Mouse (Mus musculus): Measurements from ENCODE around the gene Pakap.

Pakap gene

DNA sequence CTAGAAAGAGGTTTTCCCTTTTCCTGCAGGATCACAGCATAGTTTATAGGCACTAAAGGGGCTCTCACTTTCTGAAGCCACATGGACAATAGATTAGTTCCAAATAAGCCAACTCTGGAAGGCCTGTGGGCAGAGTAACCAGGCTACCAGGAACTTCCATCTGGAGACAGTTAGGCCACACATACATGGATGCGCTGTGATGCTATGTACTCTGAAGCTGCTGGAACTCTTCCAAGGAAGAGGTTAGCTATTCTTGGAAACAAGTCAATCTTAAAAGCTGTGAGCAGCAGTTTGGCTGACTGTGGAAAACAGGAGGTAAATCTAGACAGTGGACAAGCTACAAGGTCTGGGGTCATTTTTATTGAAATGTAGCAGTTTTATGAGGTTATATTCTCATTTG, 196.4 kb downstream of the Pakap start:
- peak; percentile 65 for DNase-seq (ENCODE audit: inconsistent ontology term)

- DNase-seq (ENCODE audit: inconsistent ontology term): no peak
These were observed 196.9 kb downstream of the Pakap start for GRCm38 (mm10) chr4:57764926-57765325.

DNA sequence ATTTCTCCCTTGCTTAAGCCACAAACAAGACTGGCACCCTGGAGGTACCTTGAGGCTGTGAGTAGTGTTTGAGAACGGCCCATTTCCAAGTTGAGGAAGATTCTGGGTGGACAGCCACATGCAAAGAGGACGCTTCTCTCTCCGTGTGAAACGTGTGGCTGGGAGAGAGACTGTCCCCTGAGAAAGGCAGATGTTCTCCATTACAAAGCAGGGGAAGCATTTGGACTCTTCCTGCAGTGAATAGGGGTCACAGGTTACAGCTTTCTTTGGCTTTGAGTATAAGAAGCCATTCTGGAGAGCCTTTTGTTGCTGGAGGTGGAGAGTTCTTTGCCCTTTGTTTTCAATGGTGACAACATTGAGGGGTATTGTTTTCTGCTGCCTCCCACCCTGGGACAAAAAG, 197.8 kb downstream of the Pakap start:
- DNase-seq (ENCODE audit: inconsistent ontology term): no peak

DNA sequence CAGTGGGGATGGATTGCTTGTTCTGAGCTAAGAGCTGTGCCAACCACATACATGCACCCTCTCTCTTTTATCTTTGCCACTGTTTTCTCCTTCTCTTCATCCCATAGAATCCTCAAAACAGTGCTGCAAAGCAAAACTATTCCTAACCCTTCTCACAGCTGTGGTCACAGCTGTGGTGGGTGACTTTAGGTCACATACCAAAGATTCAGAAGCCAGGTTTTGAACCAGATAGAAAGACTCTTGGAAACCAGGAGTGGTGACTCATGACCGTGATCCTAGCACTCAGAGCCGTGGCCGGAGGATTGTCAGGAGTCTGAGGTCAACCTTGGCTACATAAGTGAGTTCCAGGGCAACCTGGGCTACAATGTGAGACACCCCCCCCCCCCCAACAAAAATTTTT, 201.0 kb downstream of the Pakap start:
- peak; percentile 33 for DNase-seq (ENCODE audit: inconsistent ontology term)

GRCm38 (mm10) chr4:57770185-57770823, 202.3 kb downstream of the Pakap start:
- DNase-seq (ENCODE audit: inconsistent ontology term): peak; percentile 37

DNA sequence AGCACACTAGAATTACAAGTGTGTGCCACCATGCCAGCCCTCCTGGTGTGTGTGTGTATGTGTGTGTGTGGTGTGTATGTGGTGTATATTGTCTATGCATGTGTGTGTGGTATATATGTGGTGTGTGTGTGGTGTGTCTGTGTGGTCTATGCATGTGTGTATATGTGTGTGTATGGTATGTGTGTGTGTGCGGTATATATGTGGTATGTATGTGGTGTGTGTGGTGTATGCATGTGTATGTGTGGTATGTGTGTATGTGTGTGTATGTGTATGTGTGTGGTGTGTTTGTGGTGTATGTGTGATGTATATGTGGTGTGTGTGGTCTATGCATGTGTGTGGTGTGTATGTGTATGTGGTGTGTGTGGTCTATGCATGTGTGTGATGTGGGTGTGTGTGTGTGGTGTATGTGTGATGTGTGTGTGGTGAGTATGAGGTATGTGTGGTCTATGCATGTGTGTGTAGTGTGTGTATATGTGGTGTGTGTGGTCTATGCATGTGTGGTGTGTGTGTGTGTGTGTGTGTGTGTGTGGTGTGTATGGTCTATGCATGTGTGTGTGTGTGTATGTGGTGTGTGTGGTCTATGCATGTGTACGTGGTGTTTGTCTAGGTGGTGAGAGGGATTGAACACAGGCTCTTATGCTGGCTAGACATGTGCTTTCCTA, 203.7 kb downstream of the Pakap start:
- no peak for DNase-seq (ENCODE audit: inconsistent ontology term)

- peak; percentile 45 for DNase-seq (ENCODE audit: inconsistent ontology term)
These were observed 205.0 kb downstream of the Pakap start for GRCm38 (mm10) chr4:57772851-57773510.

GRCm38 (mm10) chr4:57774517-57774916, 206.5 kb downstream of the Pakap start:
- no peak for DNase-seq (ENCODE audit: inconsistent ontology term)

- DNase-seq (ENCODE audit: inconsistent ontology term): no peak
These were observed 207.6 kb downstream of the Pakap start for GRCm38 (mm10) chr4:57775582-57775981.

GRCm38 (mm10) chr4:57780403-57780802, 212.4 kb downstream of the Pakap start:
- no peak for DNase-seq (ENCODE audit: inconsistent ontology term)

DNA sequence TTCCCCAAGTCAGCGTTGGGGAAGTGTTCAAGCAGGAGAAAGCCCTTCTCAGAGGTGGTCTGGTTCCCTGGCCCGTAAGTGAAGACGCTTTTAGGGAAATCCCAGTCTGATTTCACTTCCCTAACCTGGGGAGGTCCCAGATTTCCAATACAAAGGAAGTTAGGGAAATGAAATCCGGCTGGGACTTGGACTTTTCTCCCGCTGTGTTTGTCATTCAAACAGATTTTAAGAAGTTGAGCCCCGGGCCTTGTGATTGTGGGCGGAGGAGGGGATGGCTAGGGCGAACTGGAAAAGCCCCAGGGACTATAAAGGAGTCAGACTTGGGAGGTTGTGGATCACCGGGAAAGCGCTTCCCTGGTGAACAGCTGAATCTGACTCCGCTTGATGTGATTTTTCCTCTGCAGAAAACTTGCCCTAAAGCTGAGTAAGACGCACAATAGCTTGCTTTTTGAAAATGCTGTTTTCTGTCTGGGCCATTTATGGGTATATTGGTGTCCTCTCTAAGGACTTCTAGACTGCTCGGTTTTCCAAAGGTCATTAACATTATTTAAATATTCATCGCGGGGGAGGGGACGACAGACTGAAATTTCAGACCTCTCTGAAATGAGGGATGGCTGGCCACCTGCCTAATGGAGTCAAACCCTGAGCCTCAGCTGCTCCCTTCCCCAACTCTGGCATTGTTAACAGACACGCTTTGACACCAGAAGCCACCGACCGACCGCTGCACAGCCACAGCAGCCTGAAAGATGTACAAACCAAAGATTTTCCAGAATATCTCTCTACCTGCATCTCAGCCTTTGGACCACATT, 213.1 kb downstream of the Pakap start:
- no peak for DNase-seq (ENCODE audit: inconsistent ontology term)

GRCm38 (mm10) chr4:57781994-57782393, 214.0 kb downstream of the Pakap start:
- peak; percentile 87 for DNase-seq (ENCODE audit: inconsistent ontology term)

DNA sequence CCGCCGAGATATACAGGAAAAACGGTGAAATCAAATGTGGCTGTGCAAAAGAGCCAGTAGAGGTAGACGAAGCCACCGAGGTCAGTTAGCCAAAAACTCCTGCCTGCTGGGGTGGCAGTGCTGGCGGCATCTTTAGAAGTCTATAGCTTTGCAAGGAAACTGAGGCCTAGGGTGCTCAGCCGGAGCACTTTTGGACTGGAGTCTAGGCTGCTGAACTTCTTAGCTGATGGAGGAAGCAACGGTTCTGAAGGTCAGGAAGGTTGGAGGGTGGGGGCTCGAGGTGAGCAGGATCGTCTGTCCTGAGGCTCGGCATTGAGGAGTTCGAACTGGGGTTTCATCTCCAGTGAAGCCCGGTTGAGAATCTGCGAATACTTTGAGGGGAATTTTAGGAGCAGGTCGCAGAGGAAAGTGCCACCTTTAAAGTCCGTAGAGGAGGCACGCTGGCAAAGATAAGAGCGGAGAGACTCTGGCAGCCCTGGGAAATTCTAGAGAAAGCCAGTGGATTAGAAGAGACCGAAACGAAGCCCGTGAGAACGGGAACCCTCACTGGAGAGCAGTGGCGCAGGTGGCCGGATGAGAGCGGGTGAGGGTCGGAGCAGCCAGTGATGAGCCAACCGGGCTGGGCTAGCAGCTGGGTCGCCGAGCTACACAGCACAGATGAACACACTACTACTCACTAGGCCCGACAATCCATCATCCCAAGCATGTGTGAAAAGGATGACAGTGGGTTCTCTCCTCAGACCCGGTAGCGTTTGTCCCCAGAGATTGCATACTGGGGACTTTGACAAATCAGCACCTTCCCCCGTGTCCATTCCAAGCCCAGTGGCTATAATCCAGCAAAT, 214.8 kb downstream of the Pakap start:
- peak; percentile 40 for DNase-seq (ENCODE audit: inconsistent ontology term)

DNA sequence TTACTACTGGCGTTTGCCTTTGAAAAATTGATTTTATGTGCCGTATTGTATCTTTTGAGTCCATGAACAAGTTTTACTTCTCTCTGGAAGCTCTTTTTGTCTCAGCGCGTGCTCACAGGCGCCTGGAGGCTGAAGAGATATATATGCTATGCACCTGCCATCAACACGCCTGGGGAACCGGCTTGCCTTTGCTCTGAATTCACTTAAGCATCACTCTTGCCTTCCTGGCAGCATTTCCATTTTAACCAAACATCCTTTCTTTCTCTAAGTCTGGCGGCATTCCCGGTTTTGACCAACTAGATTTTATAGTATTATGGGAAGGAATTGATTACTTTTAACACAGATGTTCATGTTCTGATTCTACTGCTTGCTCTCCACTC, 215.4 kb downstream of the Pakap start:
- peak; percentile 30 for DNase-seq (ENCODE audit: inconsistent ontology term)

- DNase-seq (ENCODE audit: inconsistent ontology term): peak; percentile 89
These were observed 216.0 kb downstream of the Pakap start for GRCm38 (mm10) chr4:57783853-57784600.

DNA sequence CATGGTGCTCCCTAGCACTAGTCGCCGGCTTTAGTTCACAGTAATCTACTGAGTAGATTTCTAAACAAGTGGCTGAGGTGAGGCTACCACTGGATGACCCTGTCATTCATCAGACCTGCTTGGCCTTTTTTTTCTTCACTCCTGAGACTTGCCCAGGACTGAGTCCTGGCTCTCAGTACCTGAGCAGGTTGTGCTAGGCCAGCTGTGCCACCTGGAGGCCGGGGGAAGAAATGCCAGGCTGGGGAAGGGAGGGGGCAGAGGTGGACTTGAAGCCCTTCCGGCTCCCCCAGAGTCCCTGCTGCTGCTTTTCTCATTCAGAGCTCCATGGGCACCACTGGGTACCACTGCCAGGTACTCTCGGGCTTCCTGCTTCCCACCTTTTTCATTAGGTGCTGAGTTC, 220.7 kb downstream of the Pakap start:
- no peak for DNase-seq (ENCODE audit: inconsistent ontology term)

GRCm38 (mm10) chr4:57789118-57789517, 221.1 kb downstream of the Pakap start:
- no peak for DNase-seq (ENCODE audit: inconsistent ontology term)

GRCm38 (mm10) chr4:57793989-57794388, 226.0 kb downstream of the Pakap start:
- no peak for DNase-seq (ENCODE audit: inconsistent ontology term)

GRCm38 (mm10) chr4:57794547-57794946, 226.6 kb downstream of the Pakap start:
- DNase-seq (ENCODE audit: inconsistent ontology term): no peak

DNA sequence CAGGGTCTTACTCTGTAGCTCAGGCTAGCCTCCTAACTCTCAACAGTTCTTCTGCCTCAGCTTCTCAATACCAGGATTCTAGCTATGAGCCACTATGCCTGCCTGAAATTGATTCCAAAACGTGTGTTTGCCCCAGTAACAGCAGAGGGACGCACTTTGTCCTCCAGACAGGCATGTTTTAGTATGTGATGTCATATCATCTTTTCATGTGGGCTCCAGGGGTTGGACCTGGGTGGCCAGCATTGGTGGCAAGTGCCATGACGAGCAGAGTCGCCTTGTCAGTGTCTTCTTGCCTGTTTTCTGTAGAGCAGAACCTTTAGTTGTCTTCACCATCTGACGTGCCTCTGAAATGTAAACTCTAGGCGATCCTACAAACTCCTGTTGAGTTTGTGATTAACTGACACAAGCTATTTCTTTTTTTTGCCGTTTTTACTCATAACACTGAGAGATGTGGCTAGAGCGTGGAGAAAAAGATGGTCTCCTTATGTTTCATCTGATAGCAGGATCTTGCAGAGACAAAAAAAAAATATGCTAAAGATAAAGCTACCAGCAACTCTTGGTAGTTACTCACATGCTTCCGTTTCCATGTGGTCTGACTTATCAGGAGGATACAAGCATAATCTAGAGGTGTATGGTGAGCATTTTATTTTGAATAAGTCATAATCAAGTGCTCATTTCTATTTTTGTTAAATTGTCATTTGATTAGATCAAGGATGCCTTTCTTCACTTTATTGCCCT, 229.7 kb downstream of the Pakap start:
- no peak for DNase-seq (ENCODE audit: inconsistent ontology term)
